Mouse (Mus musculus): ENCODE measurements at regions not wholly inside any gene's neighbourhood (a gene's known extent, or its start where the extent isn't known, plus 50 kb on each side); places are given as distances from the start of the nearest gene placed in this dataset.

- no peak for DNase-seq
- Histone ChIP-seq H3K36me3 (ENCODE audit: control insufficient read depth, insufficient read depth, low read length) (no peaks in the 10 kb centered on the region), H3K4me3 (no peak overlapping the region), H3K4me1 (ENCODE audit: control insufficient read depth, insufficient read depth, low read length) (no peaks in the 10 kb centered on the region), H3K79me2 (replicated peaks; ENCODE audit: control insufficient read depth, insufficient read depth, low read length) (no peaks in the 10 kb centered on the region), H3K9ac (ENCODE audit: low read depth, low read length) (no peak overlapping the region), H3K27me3 (ENCODE audit: control insufficient read depth, insufficient read depth, low read length) (no peaks in the 10 kb centered on the region), H3K27ac (no peak overlapping the region)
- WGBS: 89% methylated on average over 3 of the region's 3 CpGs
- intact Hi-C loops (cut with DNase I): no loop called here
- no peak for TF ChIP-seq CTCF (IDR thresholded peaks at IDR 0.05)
- no peak for TF ChIP-seq EP300 (IDR thresholded peaks at IDR 0.05; ENCODE audit: insufficient read depth, low read depth, low read length)
- TF ChIP-seq POLR2A (IDR thresholded peaks at IDR 0.05; ENCODE audit: insufficient read depth, low read depth, low read length): no peak
Measured at GRCm38 (mm10) chr13:115211285-115211684, 109.5 kb upstream of the Itga1 start.

DNA sequence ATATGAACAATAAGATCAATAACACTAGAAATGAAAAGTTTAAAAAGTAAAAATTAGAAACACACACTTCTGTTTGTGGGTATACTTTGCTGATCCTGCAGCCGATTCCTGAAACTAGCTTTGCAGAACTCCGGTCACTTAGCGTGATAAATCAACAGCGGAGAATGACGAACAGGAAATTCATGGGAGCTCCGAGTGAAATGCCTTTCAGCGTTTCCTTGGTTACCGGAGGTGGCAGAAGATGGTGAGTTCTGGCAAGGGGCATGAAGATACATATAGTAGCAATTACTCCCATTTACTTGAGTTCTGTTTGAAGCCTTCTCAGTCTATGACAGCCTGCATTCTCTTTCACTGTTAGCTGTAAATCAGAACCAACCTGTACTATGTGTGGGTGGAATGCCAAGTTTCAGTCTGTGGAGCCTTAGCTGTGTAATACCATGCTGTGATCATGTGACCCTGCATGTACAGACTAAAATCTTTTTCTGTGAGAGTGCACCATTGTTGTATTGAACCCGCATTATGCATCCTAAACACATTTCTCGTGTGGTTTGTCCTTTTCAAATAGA, 109.0 kb upstream of the Itga1 start:
- DNase-seq: no peak
- no peaks in the 10 kb centered on the region for H3K79me2 ChIP-seq (replicated peaks; ENCODE audit: control insufficient read depth, insufficient read depth, low read length)
- no peaks in the 10 kb centered on the region for H3K27me3 ChIP-seq (ENCODE audit: control insufficient read depth, insufficient read depth, low read length)
- H3K9ac ChIP-seq (ENCODE audit: low read depth, low read length): no peak overlapping the region
- no peaks in the 10 kb centered on the region for H3K4me1 ChIP-seq (ENCODE audit: control insufficient read depth, insufficient read depth, low read length)
- no peak overlapping the region for H3K27ac ChIP-seq
- intact Hi-C loops (cut with DNase I): no loop called here
- WGBS: 71% methylated on average over 10 of the region's 10 CpGs
- H3K36me3 ChIP-seq (ENCODE audit: control insufficient read depth, insufficient read depth, low read length): no peaks in the 10 kb centered on the region
- TF ChIP-seq POLR2A (IDR thresholded peaks at IDR 0.05; ENCODE audit: insufficient read depth, low read depth, low read length) (no peak), CTCF (IDR thresholded peaks at IDR 0.05) (no peak), EP300 (IDR thresholded peaks at IDR 0.05; ENCODE audit: insufficient read depth, low read depth, low read length) (no peak)
- H3K4me3 ChIP-seq: no peak overlapping the region

DNA sequence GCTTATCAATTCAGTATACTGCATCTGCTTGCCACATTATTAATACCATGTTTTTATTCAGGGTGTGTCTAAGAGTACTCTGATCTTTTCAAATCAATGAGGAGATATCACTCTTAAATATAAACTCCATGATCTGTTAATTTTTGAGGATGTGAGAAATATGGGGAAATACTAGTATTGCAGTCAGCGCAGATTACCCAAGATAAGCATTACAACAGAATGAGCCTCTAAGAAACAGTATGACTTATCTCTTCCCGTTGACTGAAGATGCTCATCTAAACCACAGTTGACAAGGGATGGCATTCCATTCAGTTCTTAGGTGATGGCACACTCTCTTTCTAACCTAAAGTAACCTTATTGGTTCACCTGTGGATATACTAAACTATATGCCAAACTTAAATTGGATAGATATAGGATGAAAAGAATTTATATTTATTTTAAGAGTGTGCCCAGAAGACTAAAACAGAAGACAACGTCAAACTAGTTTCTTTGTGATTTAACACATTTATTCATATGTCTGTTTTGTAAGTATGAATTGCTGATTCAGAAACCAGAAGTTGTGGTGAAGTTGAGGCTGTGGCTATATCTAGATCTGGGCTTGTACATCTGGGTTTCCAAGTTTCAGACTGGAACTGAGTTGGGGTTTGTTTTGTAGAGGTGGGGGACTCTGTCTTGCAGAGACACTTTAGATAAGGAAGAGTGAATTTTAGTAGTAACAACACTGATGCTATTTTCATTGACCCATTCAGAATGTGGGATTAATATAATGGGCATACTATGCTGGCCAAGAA, 107.8 kb upstream of the Itga1 start:
- H3K79me2 ChIP-seq (replicated peaks; ENCODE audit: control insufficient read depth, insufficient read depth, low read length): no peaks in the 10 kb centered on the region
- no peaks in the 10 kb centered on the region for H3K4me1 ChIP-seq (ENCODE audit: control insufficient read depth, insufficient read depth, low read length)
- no peak overlapping the region for H3K4me3 ChIP-seq
- no peak overlapping the region for H3K9ac ChIP-seq (ENCODE audit: low read depth, low read length)
- DNase-seq: no peak
- TF ChIP-seq CTCF (IDR thresholded peaks at IDR 0.05): no peak
- H3K27ac ChIP-seq: no peak overlapping the region
- intact Hi-C loops (cut with DNase I): no loop called here
- no peaks in the 10 kb centered on the region for H3K27me3 ChIP-seq (ENCODE audit: control insufficient read depth, insufficient read depth, low read length)
- WGBS: 86% methylated on average over 3 of the region's 3 CpGs
- no peaks in the 10 kb centered on the region for H3K36me3 ChIP-seq (ENCODE audit: control insufficient read depth, insufficient read depth, low read length)

DNA sequence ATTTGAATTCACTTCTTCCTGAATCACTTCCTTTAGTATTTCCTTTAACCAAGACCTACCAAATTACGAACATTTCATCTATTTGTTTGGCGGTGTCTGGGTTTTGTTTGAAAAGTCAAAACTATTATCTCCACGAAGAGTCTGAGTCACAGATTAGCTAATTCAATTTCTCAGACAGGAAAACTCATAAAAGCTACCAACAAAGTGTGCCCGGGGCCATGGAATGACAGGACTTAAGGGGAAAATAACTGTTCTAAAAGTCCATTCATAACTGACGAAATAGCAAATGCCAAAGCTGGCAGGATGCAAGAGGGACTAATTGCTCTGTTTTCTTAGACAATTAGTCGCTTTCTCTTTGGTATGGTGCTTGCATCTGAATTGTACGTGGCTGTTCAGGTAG, 105.0 kb upstream of the Itga1 start:
- intact Hi-C loops (cut with DNase I): no loop called here
- TF ChIP-seq EP300 (IDR thresholded peaks at IDR 0.05; ENCODE audit: insufficient read depth, low read depth, low read length): no peak
- Histone ChIP-seq H3K4me1 (ENCODE audit: control insufficient read depth, insufficient read depth, low read length) (no peaks in the 10 kb centered on the region), H3K9ac (ENCODE audit: low read depth, low read length) (no peak overlapping the region), H3K27me3 (ENCODE audit: control insufficient read depth, insufficient read depth, low read length) (no peaks in the 10 kb centered on the region), H3K36me3 (ENCODE audit: control insufficient read depth, insufficient read depth, low read length) (no peaks in the 10 kb centered on the region), H3K4me3 (no peak overlapping the region), H3K79me2 (replicated peaks; ENCODE audit: control insufficient read depth, insufficient read depth, low read length) (no peaks in the 10 kb centered on the region), H3K27ac (no peak overlapping the region)
- WGBS: 70% methylated on average over 7 of the region's 7 CpGs
- DNase-seq: no peak

DNA sequence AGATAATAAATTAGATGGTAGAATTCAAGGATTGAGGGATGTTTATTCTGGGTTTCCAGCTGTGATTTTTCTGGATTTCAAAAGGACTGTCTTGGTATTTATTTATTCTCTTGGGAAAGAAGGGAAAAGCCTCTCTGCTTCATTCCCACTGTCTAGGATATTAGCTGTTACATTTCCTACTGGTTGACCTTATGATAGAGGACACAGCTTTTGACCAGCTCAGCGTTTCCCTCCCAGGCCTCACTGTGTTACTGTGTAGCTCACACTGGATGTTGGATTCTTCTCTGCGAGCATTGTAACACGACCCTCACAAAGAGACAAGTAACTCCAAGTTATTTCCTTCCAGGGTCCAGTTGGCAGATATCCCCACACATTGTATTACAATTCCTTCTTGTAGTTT, 97.4 kb upstream of the Itga1 start:
- Histone ChIP-seq H3K4me3 (no peak overlapping the region), H3K27me3 (ENCODE audit: control insufficient read depth, insufficient read depth, low read length) (no peaks in the 10 kb centered on the region), H3K9ac (ENCODE audit: low read depth, low read length) (no peak overlapping the region), H3K36me3 (ENCODE audit: control insufficient read depth, insufficient read depth, low read length) (no peaks in the 10 kb centered on the region), H3K4me1 (ENCODE audit: control insufficient read depth, insufficient read depth, low read length) (no peaks in the 10 kb centered on the region; the same call in none of the 2 replicates), H3K27ac (peak overlapping the region; percentile 48), H3K79me2 (replicated peaks; ENCODE audit: control insufficient read depth, insufficient read depth, low read length) (no peaks in the 10 kb centered on the region)
- TF ChIP-seq CTCF (IDR thresholded peaks at IDR 0.05): no peak
- DNase-seq: peak in 1 of 2 experiments; percentile 11
- WGBS: 13% methylated on average over 3 of the region's 3 CpGs
- intact Hi-C loops (cut with DNase I): no loop called here

- intact Hi-C loops (cut with DNase I): loop anchor here (2.0 to 5.0 kb wide), 3 partner anchors 34 to 69 kb away; no protein-coding TSS in a partner anchor
- H3K4me3 ChIP-seq: no peak overlapping the region
- TF ChIP-seq POLR2A (IDR thresholded peaks at IDR 0.05; ENCODE audit: insufficient read depth, low read depth, low read length): no peak
- TF ChIP-seq CTCF (IDR thresholded peaks at IDR 0.05): no peak
- TF ChIP-seq EP300 (IDR thresholded peaks at IDR 0.05; ENCODE audit: insufficient read depth, low read depth, low read length): no peak
- no peaks in the 10 kb centered on the region for H3K79me2 ChIP-seq (replicated peaks; ENCODE audit: control insufficient read depth, insufficient read depth, low read length)
- H3K4me1 ChIP-seq (ENCODE audit: control insufficient read depth, insufficient read depth, low read length): peaks cover 6% of the 10 kb centered on the region
- DNase-seq: no peak
- peaks cover 6% of the 10 kb centered on the region for H3K36me3 ChIP-seq (ENCODE audit: control insufficient read depth, insufficient read depth, low read length)
- H3K27ac ChIP-seq: peak overlapping the region; percentile 71
- no peaks in the 10 kb centered on the region for H3K27me3 ChIP-seq (ENCODE audit: control insufficient read depth, insufficient read depth, low read length)
- 13% methylated on average over 2 of the region's 2 CpGs for WGBS
- H3K9ac ChIP-seq (ENCODE audit: low read depth, low read length): no peak overlapping the region
Measured at GRCm38 (mm10) chr13:115188066-115188465, 86.3 kb upstream of the Itga1 start.
